Mouse (Mus musculus) myocyte (in vitro differentiated cells): Measurements from ENCODE around the gene Nfkbiz.

Experiments
- CEBPB ChIP-seq: IDR thresholded peaks from 2 replicates; pipeline ENCODE4 v1.6.1; 2011; ENCODE audit warnings: mild to moderate bottlenecking, moderate library complexity; ENCODE audit not compliant: poor library complexity, insufficient read depth, severe bottlenecking
- MAX ChIP-seq: IDR thresholded peaks from one replicate; pipeline ENCODE4 v1.6.1; 2011; ENCODE audit warnings: low read depth, mild to moderate bottlenecking, control low read depth
- MYOD1 ChIP-seq, 3 experiments: IDR thresholded peaks; one replicate each; pipeline ENCODE4 v1.6.1; 2011; ENCODE audit warnings: control low read depth in 2 of 3, low read depth in 2 of 3, mild to moderate bottlenecking in 2 of 3, moderate library complexity in 1 of 3; ENCODE audit not compliant: insufficient read length in 2 of 3, control insufficient read depth in 1 of 3
- MYOG ChIP-seq, 3 experiments: IDR thresholded peaks; one replicate each; pipeline ENCODE4 v1.6.1; 2011; ENCODE audit warnings: control low read depth in 2 of 3, low read depth in 2 of 3, mild to moderate bottlenecking in 2 of 3; ENCODE audit not compliant: insufficient read length in 2 of 3, control insufficient read depth in 1 of 3, insufficient read depth in 1 of 3
- POLR2A ChIP-seq: IDR thresholded peaks from one replicate; pipeline ENCODE4 v1.6.1; 2011; ENCODE audit warnings: low read depth, mild to moderate bottlenecking, control low read depth, moderate library complexity; ENCODE audit not compliant: insufficient read length
- REST ChIP-seq: IDR thresholded peaks from one replicate; pipeline ENCODE4 v1.6.1; 2011; ENCODE audit warnings: mild to moderate bottlenecking, control low read depth, moderate library complexity; ENCODE audit not compliant: insufficient read depth, insufficient read length
- USF1 ChIP-seq: IDR thresholded peaks from one replicate; pipeline ENCODE4 v1.6.1; 2011; ENCODE audit warnings: low read depth, mild to moderate bottlenecking, control low read depth, moderate library complexity

GRCm38 (mm10) chr16:55831451-55831850, 7.2 kb downstream of the Nfkbiz start:
- no peak for TF ChIP-seq CEBPB
- no peak for TF ChIP-seq POLR2A
- no peak for TF ChIP-seq MAX
- TF ChIP-seq MYOG (IDR thresholded peaks at IDR 0.05; ENCODE audit: control insufficient read depth in 1 of 3, insufficient read depth in 1 of 3, insufficient read length in 2 of 3, low read depth in 2 of 3) = no peak
- no peak for TF ChIP-seq USF1
- no peak for TF ChIP-seq MYOD1 (IDR thresholded peaks at IDR 0.05; ENCODE audit: control insufficient read depth in 1 of 3, insufficient read length in 2 of 3, low read depth in 2 of 3)
- no peak for TF ChIP-seq REST
